Mouse (Mus musculus): ENCODE data around the gene Chst3.

DNA sequence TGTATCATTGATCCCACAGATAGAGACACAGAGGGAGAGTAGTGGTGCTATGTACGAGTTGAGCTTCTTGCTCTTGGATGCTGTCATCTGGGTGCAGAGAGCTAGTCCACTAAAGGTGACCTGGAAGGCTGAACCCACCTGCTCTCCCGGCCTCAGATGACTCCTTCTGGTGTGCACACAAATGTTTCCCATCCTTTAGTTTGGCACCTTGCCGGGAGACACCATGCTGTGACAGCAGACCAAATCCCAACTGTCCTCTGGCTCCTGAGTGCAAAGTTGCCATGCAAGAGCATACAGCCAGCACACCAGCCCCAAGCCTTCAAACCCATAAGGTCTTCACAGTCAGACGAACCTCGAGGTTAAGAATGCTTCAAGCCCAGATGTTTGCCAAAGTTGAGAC lies 22.1 kb downstream of the Chst3 start:
- TF ChIP-seq GATA1 (IDR thresholded peaks at IDR 0.05; ENCODE audit: low read length), result no peak
- TF ChIP-seq TAL1 (IDR thresholded peaks at IDR 0.05; ENCODE audit: low read length), result no peak

Measured in erythroblast, embryonic 14.5 days (primary cell).